Comparison of ENCODE assay signal across 7 mouse cellular contexts in the genomic region with DNA sequence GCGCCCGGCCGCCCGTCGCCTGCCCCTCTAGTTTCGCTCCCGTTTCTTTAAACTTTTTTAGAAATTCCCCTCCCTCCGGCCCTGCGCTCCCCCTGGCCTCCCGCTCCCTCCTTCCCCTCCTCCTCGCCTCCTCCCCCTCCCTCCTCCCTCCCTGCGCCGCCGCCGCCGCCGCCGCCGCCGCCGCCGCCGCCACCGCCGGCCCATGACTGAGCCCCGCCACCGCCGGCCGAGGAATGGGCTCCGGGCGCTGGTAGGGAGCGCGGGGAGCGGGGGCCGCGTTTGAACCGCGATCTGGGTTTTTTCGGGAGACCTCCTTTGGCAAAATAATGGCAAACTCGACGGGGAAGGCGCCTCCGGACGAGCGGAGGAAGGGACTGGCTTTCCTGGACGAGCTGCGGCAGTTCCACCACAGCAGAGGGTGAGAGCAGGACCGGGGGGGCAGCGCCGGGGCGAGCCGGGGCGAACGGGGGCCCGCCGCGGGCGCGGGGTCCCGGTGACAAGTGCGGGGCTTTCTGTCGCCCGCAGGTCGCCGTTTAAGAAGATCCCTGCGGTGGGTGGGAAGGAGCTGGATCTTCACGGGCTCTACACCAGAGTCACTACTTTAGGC. TPM values are rescaled to one million over a fixed set of nuclear protein-coding genes. Genes with fewer than 3 reads are reported as not detected.
DNase-seq lines count a peak whose midpoint lies in the region; ATAC-seq lines count a peak whose summit lies in the region.

Gene Arid2, plus strand, starts transcription at position 150 of the 607 bp plus-strand sequence.

- peaks cover 40% of the 10 kb centered on the region for H3K4me1 ChIP-seq in midbrain, embryonic 10.5 days

- no peaks in the 10 kb centered on the region for H3K9me3 ChIP-seq in midbrain, embryonic 10.5 days (replicated peaks)

- ATAC-seq in activated CD4-positive, CD25-positive, alpha-beta regulatory T cell, adult 4 months, result no peak
- no peak for ATAC-seq in inflammation-experienced regulatory T-cells, adult 6 months

- intact Hi-C loops in left cerebral cortex, postnatal 4 days (cut with DNase I), result loop anchor here (10.0 kb wide), 3 partner anchors 123 to 493 kb away; partner anchors contain the start of gene Ano6

- no peaks in the 10 kb centered on the region for H3K27me3 ChIP-seq in midbrain, embryonic 10.5 days (ENCODE audit: low read depth, poor library complexity, severe bottlenecking)

- peak; percentile 73 for DNase-seq in embryo, embryonic 10 days (ENCODE audit: low spot score)
- DNase-seq in gastrocnemius, postnatal 25 days, result peak; percentile 71
- DNase-seq in left cerebral cortex, postnatal 4 days, result peak; percentile 77
- peak; percentile 84 for DNase-seq in midbrain, embryonic 10.5 days (ENCODE audit: low spot score)
- DNase-seq in spleen, adult 12 weeks (ENCODE audit: low spot score), result peak; percentile 66

- peak within 1 kb of the TSS; percentile 100 for H3K27ac ChIP-seq in midbrain, embryonic 10.5 days (replicated peaks)

- H3K36me3 ChIP-seq in midbrain, embryonic 10.5 days, result peaks cover 23% of the 10 kb centered on the region

- WGBS in midbrain, embryonic 10.5 days, result 1% methylated on average over 61 of the region's 67 CpGs

- peak within 1 kb of the TSS; percentile 79 for H3K4me3 ChIP-seq in midbrain, embryonic 10.5 days

RNA-seq across cellular contexts. Expression of gene Arid2, which starts in this region (rescaled TPM):
- 10 to 100 TPM; 16.6 to 21.0 TPM for polyA plus RNA-seq in activated CD4-positive, CD25-positive, alpha-beta regulatory T cell, adult 4 months (2017; shearing (Covaris generic))
- total RNA-seq in gastrocnemius, postnatal 25 days (2021), result 10 to 100 TPM; 11.8 to 13.0 TPM
- polyA plus RNA-seq in inflammation-experienced regulatory T-cells, adult 6 months (2017; shearing (Covaris generic)), result 10 to 100 TPM; 13.7 to 21.7 (median 17.0) TPM
- total RNA-seq in left cerebral cortex, postnatal 4 days (2021), result 10 to 100 TPM; 58.7 to 63.5 TPM
- 26.2 and 27.6 TPM in 2 replicates for polyA plus RNA-seq in midbrain, embryonic 10.5 days (2016; fragmentation: Nextera tagmentation; extraction: Ambion mirVana)

Comparison
In these comparisons a context has a peak if more than half of its experiments do, and no peak if none do; other contexts are left out.
1. RNA of gene Arid2 (total RNA-seq): 58.7 to 63.5 TPM in left cerebral cortex, postnatal 4 days; 11.8 to 13.0 TPM in gastrocnemius, postnatal 25 days; every median in the first group is over 4 times any median in the second.
2. Peak in every context shown above with its lines, with median percentiles within 50 percentile points of each other: DNase-seq.